Mouse (Mus musculus) thymus, adult 2 months (tissue): ENCODE data around the gene 1810037I17Rik. TPM values are rescaled to one million over a fixed set of nuclear protein-coding genes. Genes with fewer than 3 reads are reported as not detected.

Experiments
- DNase-seq: peaks from one replicate; pipeline ENCODE4 v3.0.0; 2021
- H3K27ac ChIP-seq: fragments of 200-500 bp; 2 replicates; pipeline ENCODE4 v1.5.1; 2012; ENCODE audit warnings: low read length, control low read depth; ENCODE audit not compliant: control insufficient read depth, insufficient read depth
- H3K27me3 ChIP-seq: fragments of 200-500 bp; 2 replicates; pipeline ENCODE4 v1.6.1; 2012; ENCODE audit warnings: mild to moderate bottlenecking, low read length, moderate library complexity, mixed read lengths; ENCODE audit not compliant: control insufficient read depth, insufficient read depth
- H3K36me3 ChIP-seq: fragments of 200-500 bp; 2 replicates; pipeline ENCODE4 v1.6.1; 2012; ENCODE audit warnings: mild to moderate bottlenecking, low read length, moderate library complexity; ENCODE audit not compliant: control insufficient read depth, insufficient read depth
- H3K4me1 ChIP-seq: fragments of 200-500 bp; replicated peaks from 2 replicates; pipeline ENCODE4 v1.6.1; 2012; ENCODE audit warnings: low read length; ENCODE audit not compliant: control insufficient read depth, insufficient read depth
- H3K4me3 ChIP-seq: fragments of 200-500 bp; 2 replicates; pipeline ENCODE4 v1.5.1; 2012; ENCODE audit warnings: mild to moderate bottlenecking, low read length, control low read depth, moderate library complexity; ENCODE audit not compliant: control insufficient read depth, insufficient read depth
- CTCF ChIP-seq: fragments of 200-500 bp; IDR thresholded peaks from 2 replicates; pipeline ENCODE4 v1.5.1; 2012; ENCODE audit warnings: mild to moderate bottlenecking, control low read depth, low read length, moderate library complexity, borderline replicate concordance; ENCODE audit not compliant: control insufficient read depth, poor library complexity, insufficient read depth; ENCODE audit errors: extremely low read depth
- POLR2A ChIP-seq: fragments of 200-500 bp; IDR thresholded peaks from 2 replicates; pipeline ENCODE4 v1.6.1; 2012; ENCODE audit warnings: mild to moderate bottlenecking, low read length, control low read depth, moderate library complexity; ENCODE audit not compliant: control insufficient read depth, poor library complexity, insufficient read depth; ENCODE audit errors: extremely low read depth
- WGBS: fragments of 180-500 bp; shearing (Covaris S2); methylation state at CpG from one replicate; pipeline ENCODE4 v1.1.7; 2018; 5-methylcytosine and 5-hydroxymethylcytosine counted together
- polyA plus RNA-seq: library from polyadenylated mRNA; depleted of rRNA; stranded (reverse); fragments of >200 nt; gene quantifications from 2 replicates; pipeline ENCODE4 v1.2.3, GENCODE M21; 2012

The 1810037I17Rik gene
- polyA plus RNA-seq, 1 experiment, result 35.8 TPM

DNA sequence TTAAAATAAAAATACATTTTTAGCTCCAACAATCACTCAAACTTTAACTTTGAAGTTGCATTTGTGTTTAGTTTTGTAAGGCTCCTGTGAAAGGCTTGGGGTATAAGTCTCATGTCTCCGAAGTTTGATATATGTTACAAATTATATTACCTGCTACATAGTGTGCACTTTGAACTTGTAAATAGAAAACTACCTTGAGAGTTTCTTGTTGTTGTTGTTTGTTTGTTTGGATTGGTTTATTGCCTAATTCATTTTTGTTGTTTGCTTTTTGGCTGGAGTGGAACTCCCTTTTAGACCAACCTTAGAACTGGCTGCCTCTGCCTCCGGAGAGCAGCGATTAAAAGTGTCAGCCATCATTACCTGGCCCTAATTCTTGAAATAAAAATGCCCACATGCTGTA is 29.2 kb upstream of the 1810037I17Rik start, which contains the start of gene Fabp2:
Gene Fabp2 (plus strand): TSS at position 301 of the 400 bp plus-strand sequence.
- H3K27ac ChIP-seq, result no peak within 1 kb of the TSS
- WGBS, result 98% methylated on average over 3 of the region's 3 CpGs

DNA sequence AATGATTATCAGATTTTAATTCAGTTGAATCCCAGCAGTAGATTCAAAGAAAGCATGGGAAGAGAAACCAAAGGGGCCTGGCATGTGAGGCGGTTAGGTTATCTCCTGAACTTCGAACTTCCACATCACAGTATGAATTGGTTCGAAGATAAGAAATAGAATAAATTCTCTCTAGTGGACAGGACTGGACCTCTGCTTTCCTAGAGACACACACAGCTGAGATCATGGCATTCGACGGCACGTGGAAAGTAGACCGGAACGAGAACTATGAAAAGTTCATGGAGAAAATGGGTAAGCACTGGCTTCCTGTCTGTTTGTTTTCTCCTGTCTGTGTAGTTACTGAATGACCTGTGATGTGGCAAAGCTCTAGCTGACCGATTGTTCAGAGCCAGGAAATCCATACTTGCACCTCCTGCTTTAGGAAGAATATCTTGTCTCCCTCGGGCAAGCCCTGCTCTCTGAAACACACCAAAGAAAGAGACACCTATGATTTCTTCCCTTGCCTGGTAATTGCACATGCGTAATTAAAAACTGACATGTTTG is 28.7 kb upstream of the 1810037I17Rik start:
- DNase-seq, result no peak
- Histone ChIP-seq H3K4me1 (no peaks in the 10 kb centered on the region), H3K27me3 (no peaks in the 10 kb centered on the region), H3K27ac (no peak overlapping the region), H3K4me3 (no peak overlapping the region), H3K36me3 (no peaks in the 10 kb centered on the region)
- WGBS, result 93% methylated on average over 11 of the region's 11 CpGs
- TF ChIP-seq CTCF, result no peak

More for the DNA sequence above, 29.2 kb upstream of the 1810037I17Rik start, which contains the start of gene Fabp2:
- Histone ChIP-seq H3K27me3 (no peaks in the 10 kb centered on the region), H3K36me3 (no peaks in the 10 kb centered on the region), H3K4me3 (no peak within 1 kb of the TSS), H3K4me1 (no peaks in the 10 kb centered on the region)
- TF ChIP-seq POLR2A (no peak), CTCF (no peak)
- no peak for DNase-seq

DNA sequence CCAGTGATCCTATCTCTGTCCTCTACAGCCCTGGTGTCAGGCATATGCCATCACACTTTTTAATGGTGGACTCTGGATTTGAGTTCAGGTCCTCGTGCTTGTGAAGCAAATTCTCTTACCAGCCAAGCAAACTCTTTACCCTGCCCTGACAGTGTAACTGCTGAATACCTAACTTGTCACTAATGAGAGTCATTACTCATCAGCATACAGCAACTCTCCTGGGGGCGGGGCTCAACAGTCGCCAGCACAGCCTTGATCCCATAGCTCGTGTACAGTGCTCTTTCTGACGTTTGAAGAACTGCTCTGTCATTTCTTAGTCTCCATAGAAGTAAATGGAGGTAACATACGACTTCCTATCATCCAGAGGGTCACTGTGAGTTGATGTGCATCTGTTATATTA is 25.7 kb upstream of the 1810037I17Rik start:
- H3K27me3 ChIP-seq, result no peaks in the 10 kb centered on the region
- no peak for DNase-seq
- WGBS, result 71% methylated on average over 6 of the region's 6 CpGs
- H3K4me3 ChIP-seq, result no peak overlapping the region
- no peaks in the 10 kb centered on the region for H3K4me1 ChIP-seq
- no peak overlapping the region for H3K27ac ChIP-seq
- no peaks in the 10 kb centered on the region for H3K36me3 ChIP-seq
- TF ChIP-seq POLR2A, result no peak
- no peak for TF ChIP-seq CTCF

DNA sequence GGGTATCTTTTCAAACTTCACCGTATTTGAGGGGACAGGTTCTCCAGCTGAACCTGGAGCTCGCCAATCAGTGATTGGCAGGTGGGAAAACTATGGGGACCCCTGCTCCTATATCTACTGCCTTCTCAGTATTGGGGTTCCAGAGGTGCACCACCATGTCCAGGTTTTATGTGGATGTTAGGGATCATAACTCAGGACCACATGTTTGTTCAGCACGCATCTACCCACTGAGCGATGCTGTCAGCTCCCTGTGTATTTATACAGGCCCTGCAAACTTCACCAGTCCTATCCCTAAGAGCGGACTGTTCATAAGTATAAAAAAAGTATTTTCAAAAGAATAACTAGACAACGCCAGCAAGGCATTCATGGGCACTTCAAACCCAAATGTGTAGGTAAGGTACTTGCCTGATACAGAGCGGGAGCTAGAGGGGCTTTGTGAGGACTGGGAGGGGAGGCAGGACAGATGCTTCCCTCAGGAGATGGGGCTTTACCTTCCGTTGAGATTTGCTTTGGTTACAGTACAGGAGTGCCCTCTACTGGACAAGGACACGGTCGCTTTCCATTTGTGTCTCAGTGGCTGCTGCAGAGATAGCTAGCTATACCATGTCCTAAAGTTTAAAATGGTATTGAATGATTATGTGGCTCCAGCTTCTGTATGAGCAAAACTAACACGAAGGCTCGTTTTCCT is 20.1 kb upstream of the 1810037I17Rik start:
- Histone ChIP-seq H3K27me3 (no peaks in the 10 kb centered on the region), H3K4me3 (no peak overlapping the region), H3K4me1 (no peaks in the 10 kb centered on the region), H3K27ac (no peak overlapping the region), H3K36me3 (no peaks in the 10 kb centered on the region)
- 49% methylated on average over 12 of the region's 12 CpGs for WGBS
- peak; percentile 30 for DNase-seq
- no peak for TF ChIP-seq POLR2A
- no peak for TF ChIP-seq CTCF

DNA sequence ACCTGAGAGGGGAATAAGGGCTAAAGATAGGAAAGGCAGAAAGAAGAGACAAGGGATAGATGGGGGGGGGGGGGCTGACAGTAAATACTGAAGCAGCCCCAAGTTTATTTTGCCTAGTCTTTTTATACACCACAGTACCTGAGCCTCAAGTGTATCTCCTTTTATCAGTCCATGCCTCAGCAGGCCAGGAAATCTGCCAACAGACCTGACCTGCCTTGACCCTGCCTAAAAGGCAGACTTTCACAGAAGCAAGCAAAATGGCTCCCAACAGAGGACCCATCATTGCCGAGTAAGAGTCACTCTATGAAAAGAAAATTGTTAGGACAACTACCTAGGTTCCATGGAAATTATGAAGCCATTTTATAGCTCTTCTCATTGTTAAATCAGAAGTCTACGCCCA is 16.2 kb upstream of the 1810037I17Rik start:
- 97% methylated on average over 2 of the region's 2 CpGs for WGBS
- H3K4me1 ChIP-seq, result no peaks in the 10 kb centered on the region
- no peak overlapping the region for H3K4me3 ChIP-seq

DNA sequence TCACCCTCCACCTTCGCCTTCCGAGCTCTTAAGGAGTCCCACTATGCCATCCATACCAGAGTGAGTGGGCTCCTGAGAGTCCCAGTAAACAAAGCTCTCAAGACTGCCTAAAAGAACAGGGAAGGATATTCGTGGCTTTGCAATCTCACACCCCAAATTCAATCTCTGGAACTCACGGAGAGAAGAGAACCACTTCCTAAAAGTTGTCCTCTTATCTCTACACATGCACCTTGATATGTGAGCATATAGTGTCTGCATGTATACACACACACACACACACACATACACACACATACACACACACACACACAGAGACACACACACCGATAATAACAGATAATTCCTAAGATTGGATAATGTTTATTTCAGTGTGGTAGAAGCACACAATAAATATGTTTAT is 8.5 kb upstream of the 1810037I17Rik start:
- Histone ChIP-seq H3K36me3 (no peaks in the 10 kb centered on the region), H3K27me3 (no peaks in the 10 kb centered on the region), H3K4me1 (no peaks in the 10 kb centered on the region), H3K27ac (no peak overlapping the region), H3K4me3 (no peak overlapping the region)
- TF ChIP-seq POLR2A (no peak), CTCF (no peak)
- no peak for DNase-seq
- 67% methylated on average over 5 of the region's 5 CpGs for WGBS

More for the DNA sequence above, 16.2 kb upstream of the 1810037I17Rik start:
- TF ChIP-seq CTCF, result no peak
- TF ChIP-seq POLR2A, result no peak
- Histone ChIP-seq H3K27ac (no peak overlapping the region), H3K27me3 (no peaks in the 10 kb centered on the region), H3K36me3 (no peaks in the 10 kb centered on the region)
- no peak for DNase-seq

DNA sequence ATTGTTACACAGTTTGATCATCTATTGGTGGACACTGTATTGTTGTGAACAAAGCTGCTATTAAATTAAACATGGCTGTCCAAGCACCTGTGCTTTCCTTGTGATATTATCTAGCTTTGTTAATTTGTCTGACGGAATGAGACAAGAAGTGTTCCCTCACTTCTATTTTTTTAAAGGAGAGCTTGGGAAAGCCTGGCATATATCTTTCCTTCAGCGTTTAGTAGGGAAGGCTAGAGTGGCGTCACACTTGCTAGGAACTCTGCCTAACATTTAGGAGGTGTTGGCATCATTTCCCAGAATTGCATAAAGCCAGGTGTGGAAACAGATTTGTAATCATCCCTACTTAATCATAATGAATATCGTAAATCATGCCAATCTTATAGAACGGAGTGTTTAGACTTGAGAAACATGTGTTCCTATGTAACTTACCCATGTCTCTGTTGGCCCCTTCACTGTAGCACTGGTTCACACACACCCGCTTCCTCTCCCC is 7.8 kb upstream of the 1810037I17Rik start:
- 94% methylated on average over 6 of the region's 6 CpGs for WGBS
- H3K36me3 ChIP-seq, result no peaks in the 10 kb centered on the region
- TF ChIP-seq POLR2A (no peak), CTCF (no peak)
- H3K27ac ChIP-seq, result no peak overlapping the region
- DNase-seq, result no peak
- no peaks in the 10 kb centered on the region for H3K27me3 ChIP-seq
- no peaks in the 10 kb centered on the region for H3K4me1 ChIP-seq
- no peak overlapping the region for H3K4me3 ChIP-seq
